Mouse (Mus musculus) liver, adult (tissue): ENCODE results near the gene Ovol2.

ENCODE experiments used
- GATA4 ChIP-seq: IDR thresholded peaks from 2 replicates; pipeline ENCODE4 v1.6.1; 2014; ENCODE audit warnings: mild to moderate bottlenecking, low read length; ENCODE audit not compliant: insufficient replicate concordance

The Ovol2 gene

GRCm38 (mm10) chr2:144281417-144281816, 50.5 kb downstream of the Ovol2 start:
- no peak for TF ChIP-seq GATA4

GRCm38 (mm10) chr2:144280568-144280967, 51.4 kb downstream of the Ovol2 start:
- no peak for TF ChIP-seq GATA4

GRCm38 (mm10) chr2:144279742-144280141, 52.2 kb downstream of the Ovol2 start:
- no peak for TF ChIP-seq GATA4

- TF ChIP-seq GATA4, result peak; percentile 95
These were observed 55.1 kb downstream of the Ovol2 start for GRCm38 (mm10) chr2:144276885-144277284.

- no peak for TF ChIP-seq GATA4
These were observed 57.2 kb downstream of the Ovol2 start for GRCm38 (mm10) chr2:144274741-144275140.

- TF ChIP-seq GATA4, result no peak
These were observed 59.9 kb downstream of the Ovol2 start for GRCm38 (mm10) chr2:144272088-144272487.

- peak; percentile 52; the same call in 1 of the 2 replicates for TF ChIP-seq GATA4
These were observed 61.2 kb downstream of the Ovol2 start, which contains the start of the genes Mgme1 and Snx5 for GRCm38 (mm10) chr2:144270507-144271420. Mgme1 (plus strand) TSS chr2:144270663. Snx5 (minus strand) TSS chr2:144270906.

GRCm38 (mm10) chr2:144269679-144270475, 62.1 kb downstream of the Ovol2 start:
- TF ChIP-seq GATA4, result no peak

- no peak for TF ChIP-seq GATA4
These were observed 62.7 kb downstream of the Ovol2 start for GRCm38 (mm10) chr2:144269306-144269650.

- no peak for TF ChIP-seq GATA4
These were observed 63.3 kb downstream of the Ovol2 start for GRCm38 (mm10) chr2:144268446-144269305.

- no peak for TF ChIP-seq GATA4
These were observed 64.3 kb downstream of the Ovol2 start for GRCm38 (mm10) chr2:144267731-144268015.

- TF ChIP-seq GATA4, result no peak
These were observed 64.8 kb downstream of the Ovol2 start for GRCm38 (mm10) chr2:144267004-144267730.

GRCm38 (mm10) chr2:144265916-144266683, 65.8 kb downstream of the Ovol2 start:
- no peak for TF ChIP-seq GATA4

- no peak for TF ChIP-seq GATA4
These were observed 66.8 kb downstream of the Ovol2 start for GRCm38 (mm10) chr2:144265120-144265488.
